Mouse (Mus musculus) forebrain, embryonic 15.5 days (tissue): ENCODE results near the gene Palm. TPM values are rescaled to one million over a fixed set of nuclear protein-coding genes. Genes with fewer than 3 reads are reported as not detected.
"Not testable (repeated sequence)": the region's sequence is repeated elsewhere in the genome, so short reads cannot be mapped to it uniquely, and the experiment has no call there.

Source experiments
- ATAC-seq: fragments of 200-750 bp; cut with Nextera tagmentation; replicated peaks from 2 replicates; pipeline ENCODE4 v1.8.0; 2017; ENCODE audit warnings: mild to moderate bottlenecking, moderate TSS enrichment, moderate library complexity
- H3K27ac ChIP-seq: fragments of 300-500 bp; sonication (generic); replicated peaks from 2 replicates; pipeline ENCODE4 v1.5.1; 2015; ENCODE audit warnings: mild to moderate bottlenecking, inconsistent platforms
- H3K27me3 ChIP-seq: fragments of 300-500 bp; sonication (generic); 2 replicates; pipeline ENCODE4 v1.6.1; 2015; ENCODE audit warnings: inconsistent platforms
- H3K36me3 ChIP-seq: fragments of 300-500 bp; sonication (generic); 2 replicates; pipeline ENCODE4 v1.6.1; 2015; ENCODE audit warnings: mild to moderate bottlenecking, inconsistent platforms
- H3K4me1 ChIP-seq: fragments of 300-500 bp; sonication (generic); 2 replicates; pipeline ENCODE4 v1.6.1; 2015; ENCODE audit warnings: inconsistent platforms
- H3K4me2 ChIP-seq: fragments of 300-500 bp; sonication (generic); replicated peaks from 2 replicates; pipeline ENCODE4 v1.6.1; 2015; ENCODE audit warnings: mild to moderate bottlenecking, inconsistent platforms
- H3K4me3 ChIP-seq: fragments of 300-500 bp; sonication (generic); 2 replicates; pipeline ENCODE4 v1.5.1; 2015; ENCODE audit warnings: mild to moderate bottlenecking, inconsistent platforms
- H3K9ac ChIP-seq: fragments of 300-500 bp; sonication (generic); replicated peaks from 2 replicates; pipeline ENCODE4 v1.6.1; 2015; ENCODE audit warnings: mild to moderate bottlenecking, inconsistent platforms
- H3K9me3 ChIP-seq: fragments of 300-500 bp; sonication (generic); 2 replicates; pipeline ENCODE4 v1.6.1; 2016; ENCODE audit warnings: inconsistent platforms
- WGBS: fragments of 180-500 bp; shearing (Covaris S2); methylation state at CpG from one replicate; pipeline ENCODE4 v1.1.7; 2015; ENCODE audit warnings: mixed read lengths; 5-methylcytosine and 5-hydroxymethylcytosine counted together
- polyA plus RNA-seq: library from polyadenylated mRNA; unstranded; fragments of >200 nt; fragmentation: Nextera tagmentation; extraction: Ambion mirVana; gene quantifications from 2 replicates; pipeline ENCODE4 v1.2.1, GENCODE M21; 2015

Palm gene
- 317 and 325 TPM in 2 replicates for polyA plus RNA-seq

DNA sequence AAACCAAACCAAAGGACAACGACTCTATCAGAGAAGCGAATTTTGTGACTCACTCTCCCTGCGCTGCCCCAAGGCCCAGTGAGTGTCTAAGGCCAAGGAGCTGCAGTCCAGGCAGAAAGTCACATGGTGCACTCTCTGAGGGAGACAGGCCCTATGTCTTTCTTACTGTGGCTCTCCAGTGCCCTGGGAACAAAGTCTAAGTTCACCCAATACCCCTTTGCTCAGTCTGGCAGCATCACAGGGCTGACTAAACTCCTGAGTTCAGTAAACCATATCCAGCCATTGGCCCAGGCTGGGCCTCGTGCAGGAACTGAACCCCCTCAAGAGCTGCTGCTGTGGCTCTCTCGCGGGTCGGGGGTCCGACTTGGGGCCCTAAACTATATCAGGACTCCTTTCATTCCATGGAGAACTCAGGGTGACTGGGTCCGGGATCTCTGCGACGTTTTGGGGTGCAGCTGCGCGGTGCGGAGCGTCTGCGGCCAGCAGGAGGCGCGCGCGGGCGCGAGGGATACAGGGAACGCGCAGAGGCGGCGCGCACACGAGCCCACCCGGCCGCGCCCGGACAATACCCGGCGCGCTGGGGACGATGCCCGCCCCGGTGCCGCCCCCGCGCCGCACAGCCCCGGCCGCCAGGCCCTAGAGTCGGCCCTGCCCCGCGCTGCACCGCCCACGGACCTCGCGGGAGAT is at the start of gene Palm:
Palm (plus strand) TSS at position 522 of the 687 bp plus-strand sequence.
- H3K9me3 ChIP-seq = no peaks in the 10 kb centered on the region
- peak within 1 kb of the TSS; percentile 95 for H3K27ac ChIP-seq
- H3K9ac ChIP-seq = peak within 1 kb of the TSS; percentile 99
- H3K4me1 ChIP-seq = peaks cover 43% of the 10 kb centered on the region
- H3K4me2 ChIP-seq = peak within 1 kb of the TSS; percentile 81
- no peaks in the 10 kb centered on the region for H3K36me3 ChIP-seq
- WGBS = 8% methylated on average over 37 of the region's 51 CpGs
- ATAC-seq = peak; percentile 70
- peak within 1 kb of the TSS; percentile 91 for H3K4me3 ChIP-seq
- H3K27me3 ChIP-seq = no peaks in the 10 kb centered on the region

DNA sequence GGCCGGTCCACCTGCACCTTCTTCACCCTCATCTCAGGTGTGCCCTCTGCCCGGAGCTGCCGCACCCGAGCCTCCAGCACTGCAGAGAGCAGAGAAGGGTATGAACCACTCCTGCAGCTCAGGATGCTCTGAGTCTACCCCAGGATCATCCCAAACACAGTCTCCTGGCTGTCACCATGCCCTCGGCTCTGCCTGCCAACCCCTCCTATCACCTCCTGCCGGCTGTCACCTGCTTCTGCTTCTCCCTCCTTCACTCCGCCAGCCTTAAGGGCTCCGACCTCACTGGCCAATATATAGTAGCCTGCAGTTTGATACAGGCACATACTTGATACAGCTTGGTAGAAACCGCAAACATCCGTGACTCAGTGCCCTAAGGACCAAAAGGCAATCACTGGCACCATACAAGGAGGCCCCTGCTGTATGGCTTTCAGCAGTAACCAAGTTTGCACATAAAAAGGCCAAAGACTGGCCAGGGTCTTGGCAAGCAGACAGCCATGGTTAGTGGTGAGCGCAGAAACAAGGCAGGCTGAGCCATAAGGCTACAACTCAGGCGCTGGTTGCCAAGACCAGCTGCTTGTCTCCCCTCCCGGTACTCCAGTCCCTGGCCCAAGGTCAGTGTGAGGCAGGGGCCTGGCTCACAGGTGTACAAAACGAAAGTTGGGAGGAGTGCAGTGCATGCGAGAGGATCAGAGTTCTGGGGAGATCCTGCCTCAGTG is 49.6 kb upstream of the Palm start:
- 93% methylated on average over 15 of the region's 15 CpGs for WGBS
- H3K9ac ChIP-seq = no peak overlapping the region

DNA sequence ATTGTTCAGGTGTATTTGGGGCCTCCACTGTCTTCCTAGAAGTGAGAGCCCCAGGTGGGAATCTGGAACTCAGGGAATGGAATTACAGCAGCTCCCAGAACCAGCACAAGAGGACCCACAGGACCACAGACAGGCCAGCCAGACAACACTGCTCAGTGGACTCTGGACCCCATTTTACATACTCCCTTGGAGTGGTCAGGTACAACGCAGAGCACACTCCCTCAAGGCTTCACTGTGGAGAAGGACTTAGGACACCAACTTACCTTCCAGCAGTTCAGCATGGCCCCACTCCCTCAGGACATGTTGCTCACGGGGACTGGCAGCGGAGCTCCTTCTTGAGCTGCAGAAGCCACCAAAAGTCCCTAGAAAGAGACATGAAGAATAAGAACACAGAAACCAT is 48.0 kb upstream of the Palm start:
- Histone ChIP-seq H3K27me3 (no peaks in the 10 kb centered on the region), H3K9ac (peak overlapping the region; percentile 56; the same call in 1 of the 2 replicates), H3K4me2 (peak overlapping the region; percentile 58), H3K27ac (no peak overlapping the region), H3K9me3 (no peaks in the 10 kb centered on the region), H3K4me1 (peaks cover 12% of the 10 kb centered on the region), H3K36me3 (peaks cover 36% of the 10 kb centered on the region), H3K4me3 (peak overlapping the region; percentile 57)
- no peak for ATAC-seq
- 83% methylated on average over 3 of the region's 3 CpGs for whole genome bisulfite sequencing

More for the DNA sequence above, 49.6 kb upstream of the Palm start:
- no peaks in the 10 kb centered on the region for H3K27me3 ChIP-seq
- H3K36me3 ChIP-seq = peaks cover 52% of the 10 kb centered on the region
- no peak overlapping the region for H3K4me3 ChIP-seq
- H3K4me2 ChIP-seq = no peak overlapping the region
- no peak for ATAC-seq
- peaks cover 12% of the 10 kb centered on the region for H3K4me1 ChIP-seq
- H3K9me3 ChIP-seq = peaks cover 4% of the 10 kb centered on the region; the same call in 1 of the 2 replicates
- no peak overlapping the region for H3K27ac ChIP-seq

DNA sequence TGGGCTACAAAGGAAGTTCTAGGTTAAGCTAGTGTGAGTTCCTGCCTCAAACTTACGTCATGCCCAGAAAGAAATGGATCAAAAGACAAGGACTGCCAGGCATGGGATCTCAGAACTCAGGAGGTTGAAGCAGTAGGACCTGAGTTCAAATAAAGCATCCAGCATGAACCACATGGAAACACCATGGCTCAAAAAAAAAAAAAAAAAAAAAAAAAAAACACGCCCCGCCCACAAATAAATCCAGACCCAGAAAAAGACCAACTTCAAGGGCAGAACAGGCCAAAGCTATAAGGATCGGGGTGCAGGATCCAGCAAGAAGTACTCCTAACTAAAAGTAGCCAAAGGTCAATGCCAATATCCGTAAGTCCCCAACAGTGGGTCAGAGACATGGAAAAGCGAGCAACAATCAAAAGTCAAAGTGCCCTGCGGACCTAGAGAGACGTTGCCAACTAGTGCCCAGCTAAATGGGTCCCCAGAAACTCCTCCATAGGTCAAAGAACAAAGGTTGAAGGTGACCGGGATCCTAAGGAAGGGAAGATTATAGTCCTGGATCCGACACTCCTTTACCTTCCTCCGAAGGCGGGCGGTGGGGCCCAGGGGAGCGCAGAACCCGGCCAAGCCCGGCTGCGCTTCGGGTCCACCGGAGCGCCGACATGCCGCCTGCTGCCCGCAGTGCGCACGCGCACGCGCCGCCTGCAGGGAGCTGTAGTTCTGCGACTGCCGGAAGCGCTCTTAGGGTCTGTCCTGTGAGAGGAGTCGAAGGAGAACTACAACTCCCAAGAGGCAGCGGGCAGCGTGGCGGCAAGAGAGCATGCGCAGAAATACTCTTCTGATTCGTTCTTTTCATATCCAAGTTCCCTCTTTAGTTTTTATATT is 47.2 kb upstream of the Palm start, which contains the start of gene Polrmt:
Polrmt (minus strand) TSS at position 684 of the 876 bp plus-strand sequence.
- peak; percentile 98 for ATAC-seq
- Histone ChIP-seq H3K36me3 (peaks cover 28% of the 10 kb centered on the region), H3K27ac (peak within 1 kb of the TSS; percentile 47; the same call in 1 of the 2 replicates), H3K4me1 (peaks cover 12% of the 10 kb centered on the region), H3K4me2 (peak within 1 kb of the TSS; percentile 58), H3K4me3 (peak within 1 kb of the TSS; percentile 57), H3K9ac (peak within 1 kb of the TSS; percentile 56), H3K27me3 (no peaks in the 10 kb centered on the region), H3K9me3 (no peaks in the 10 kb centered on the region)
- WGBS = 3% methylated on average over 38 of the region's 38 CpGs

DNA sequence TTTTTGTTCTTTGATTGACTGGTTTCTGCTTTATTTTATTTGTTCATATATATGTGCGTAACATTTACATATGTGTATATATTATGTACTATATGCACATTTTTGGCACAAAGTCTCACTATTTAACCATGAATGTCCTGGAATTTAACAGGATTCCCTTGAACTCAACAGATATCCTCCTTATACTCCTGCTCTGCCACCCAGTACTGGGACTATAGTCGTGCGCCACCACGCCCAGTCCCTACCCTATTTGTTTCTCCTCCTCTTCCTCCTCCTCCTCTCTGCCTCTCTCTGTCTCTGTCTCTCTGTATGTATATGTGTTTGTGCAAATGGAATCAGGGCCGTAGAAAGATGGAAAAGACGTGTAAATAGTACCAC is 46.6 kb upstream of the Palm start:
- Histone ChIP-seq H3K4me1 (peaks cover 12% of the 10 kb centered on the region), H3K9me3 (no peaks in the 10 kb centered on the region), H3K36me3 (peaks cover 22% of the 10 kb centered on the region), H3K4me2 (peak overlapping the region; percentile 41), H3K27ac (peak overlapping the region; percentile 47; the same call in 1 of the 2 replicates), H3K9ac (no peak overlapping the region), H3K27me3 (no peaks in the 10 kb centered on the region), H3K4me3 (peak overlapping the region; percentile 57)
- peak; percentile 71 for ATAC-seq
- WGBS = 25% methylated on average over 6 of the region's 6 CpGs

DNA sequence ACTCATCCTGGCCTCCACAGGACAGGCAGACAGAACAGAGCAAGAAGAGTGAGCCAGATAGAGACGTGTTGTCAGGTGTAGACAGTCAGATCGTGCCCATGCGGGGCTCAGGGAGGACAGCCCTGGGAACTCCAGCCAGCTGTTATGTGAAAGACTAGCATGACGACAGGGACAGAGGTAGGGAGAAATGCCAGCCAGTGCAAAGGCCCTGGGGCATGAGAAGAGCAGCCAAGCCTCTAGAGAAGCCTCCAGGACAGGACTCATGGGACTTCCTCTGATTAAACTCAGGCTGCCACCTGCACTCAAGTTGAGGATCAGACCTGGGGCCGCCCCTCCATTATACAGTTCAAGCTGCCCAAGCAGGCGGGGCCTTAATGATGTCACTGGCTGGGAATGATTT is 44.9 kb upstream of the Palm start:
- Histone ChIP-seq H3K27ac (no peak overlapping the region), H3K9ac (no peak overlapping the region), H3K4me2 (no peak overlapping the region), H3K4me3 (no peak overlapping the region), H3K27me3 (no peaks in the 10 kb centered on the region), H3K9me3 (no peaks in the 10 kb centered on the region), H3K4me1 (peaks cover 12% of the 10 kb centered on the region), H3K36me3 (peaks cover 9% of the 10 kb centered on the region)
- no peak for ATAC-seq
- 75% methylated on average over 6 of the region's 6 CpGs for WGBS

DNA sequence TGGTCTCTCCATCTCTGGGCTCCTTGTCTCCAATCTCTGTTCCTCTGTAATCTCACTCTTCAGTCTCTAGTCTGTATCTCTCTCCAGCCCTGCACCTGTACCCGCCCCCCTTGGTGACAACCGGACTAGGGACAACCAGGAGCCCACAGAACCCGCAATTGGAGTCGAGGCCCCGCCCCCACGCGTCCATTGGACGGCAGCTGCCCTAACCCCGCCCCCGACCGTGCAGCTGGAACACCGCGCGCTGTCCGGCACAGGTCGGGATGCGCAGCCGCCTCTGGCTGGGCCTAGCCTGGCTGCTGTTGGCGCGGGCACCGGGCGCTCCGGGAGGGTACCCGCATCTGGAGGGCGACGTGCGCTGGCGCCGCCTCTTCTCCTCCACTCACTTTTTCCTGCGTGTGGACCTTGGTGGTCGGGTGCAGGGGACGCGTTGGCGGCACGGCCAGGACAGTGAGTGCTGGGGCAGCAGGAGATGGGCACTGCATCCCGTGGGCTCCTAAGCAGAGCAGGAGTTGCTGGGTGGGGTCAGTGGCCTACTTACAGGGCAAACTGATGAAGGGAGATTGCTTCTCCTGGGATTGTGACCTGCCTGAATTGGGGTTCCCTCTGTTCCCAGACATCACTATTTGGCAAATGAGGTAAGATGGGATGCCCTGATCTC is 38.4 kb upstream of the Palm start, which contains the start of gene Fgf22:
Fgf22 (plus strand) TSS at position 221 of the 661 bp plus-strand sequence.
- Histone ChIP-seq H3K27ac (no peak within 1 kb of the TSS), H3K9ac (peak within 1 kb of the TSS; percentile 36; the same call in 1 of the 2 replicates)
- ATAC-seq = peak; percentile 74

DNA sequence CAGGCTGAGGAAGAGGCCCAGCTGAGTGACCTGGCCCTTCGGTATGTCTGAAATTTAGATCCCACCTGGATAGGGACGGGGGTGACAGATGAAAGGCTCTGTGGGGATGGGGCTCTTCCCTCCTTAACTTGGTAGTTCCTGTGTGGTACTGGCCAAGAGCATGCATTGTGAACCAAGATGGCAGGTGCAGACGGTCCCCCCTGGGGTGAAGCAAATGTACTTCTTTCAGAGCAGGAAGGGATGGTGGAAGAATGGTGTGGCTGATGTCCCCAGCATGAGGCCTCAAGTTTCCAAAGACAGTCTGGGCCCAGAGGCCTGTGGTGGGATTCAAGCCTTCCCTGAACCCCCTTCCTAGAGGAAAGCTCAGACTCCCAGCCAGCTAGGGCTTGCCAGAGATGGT is 37.5 kb upstream of the Palm start:
- Histone ChIP-seq H3K4me1 (peaks cover 9% of the 10 kb centered on the region; the same call in 1 of the 2 replicates), H3K36me3 (peaks cover 37% of the 10 kb centered on the region), H3K9me3 (no peaks in the 10 kb centered on the region), H3K4me3 (no peak overlapping the region), H3K9ac (no peak overlapping the region), H3K27me3 (no peaks in the 10 kb centered on the region), H3K27ac (no peak overlapping the region), H3K4me2 (no peak overlapping the region)
- 81% methylated on average over 3 of the region's 3 CpGs for WGBS
- no peak for ATAC-seq

More for the DNA sequence above, 38.4 kb upstream of the Palm start, which contains the start of gene Fgf22:
- Histone ChIP-seq H3K4me3 (peak within 1 kb of the TSS; percentile 41), H3K27me3 (no peaks in the 10 kb centered on the region), H3K36me3 (peaks cover 32% of the 10 kb centered on the region), H3K4me1 (peaks cover 9% of the 10 kb centered on the region; the same call in 1 of the 2 replicates), H3K4me2 (peak within 1 kb of the TSS; percentile 74), H3K9me3 (no peaks in the 10 kb centered on the region)
- WGBS = under 1% methylated on average over 36 of the region's 36 CpGs

DNA sequence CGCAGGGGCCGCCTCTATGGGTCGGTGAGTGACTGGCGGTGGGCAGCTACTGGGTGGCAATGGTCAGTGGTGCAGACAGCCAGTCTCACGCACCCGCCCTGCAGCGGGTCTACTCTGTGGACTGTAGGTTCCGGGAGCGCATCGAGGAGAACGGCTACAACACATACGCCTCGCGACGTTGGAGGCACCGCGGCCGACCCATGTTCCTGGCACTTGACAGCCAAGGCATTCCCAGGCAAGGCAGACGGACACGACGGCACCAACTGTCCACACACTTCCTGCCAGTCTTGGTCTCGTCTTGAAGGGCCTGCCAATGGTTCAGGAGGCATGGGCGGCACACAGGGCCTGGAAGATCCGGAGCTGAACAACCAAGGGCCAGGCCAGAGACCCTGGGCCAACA is 36.7 kb upstream of the Palm start:
- Histone ChIP-seq H3K4me3 (no peak overlapping the region), H3K9me3 (no peaks in the 10 kb centered on the region), H3K4me2 (no peak overlapping the region), H3K9ac (no peak overlapping the region), H3K27ac (no peak overlapping the region), H3K27me3 (no peaks in the 10 kb centered on the region), H3K36me3 (peaks cover 45% of the 10 kb centered on the region), H3K4me1 (peaks cover 9% of the 10 kb centered on the region; the same call in 1 of the 2 replicates)
- 89% methylated on average over 24 of the region's 24 CpGs for WGBS
- ATAC-seq = no peak

DNA sequence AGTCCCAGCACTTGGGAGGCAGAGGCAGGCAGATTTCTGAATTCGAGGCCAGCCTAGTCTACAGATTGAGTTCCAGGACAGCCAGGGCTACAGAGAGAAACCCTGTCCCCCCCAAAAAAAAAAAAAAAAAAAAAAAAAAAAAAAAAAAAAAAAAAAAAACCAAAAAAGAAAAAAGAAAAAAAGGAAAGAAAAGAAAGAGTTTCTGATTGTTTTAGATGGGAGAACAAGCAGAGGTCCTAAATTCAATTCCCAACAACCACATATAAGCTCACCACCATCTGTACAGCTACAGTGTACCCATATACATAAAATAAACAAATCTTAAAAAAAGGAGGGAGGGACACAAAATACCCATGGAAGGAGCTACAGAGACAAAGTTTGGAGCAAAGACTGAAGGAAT is 33.7 kb upstream of the Palm start:
- not testable (repeated sequence) for ATAC-seq, H3K4me3 ChIP-seq, H3K9me3 ChIP-seq, H3K27me3 ChIP-seq, H3K27ac ChIP-seq, H3K9ac ChIP-seq, H3K4me2 ChIP-seq
- Histone ChIP-seq H3K4me1 (peaks cover 21% of the 10 kb centered on the region), H3K36me3 (peaks cover 52% of the 10 kb centered on the region)
- 91% methylated on average over 1 of the region's 1 CpGs for WGBS

DNA sequence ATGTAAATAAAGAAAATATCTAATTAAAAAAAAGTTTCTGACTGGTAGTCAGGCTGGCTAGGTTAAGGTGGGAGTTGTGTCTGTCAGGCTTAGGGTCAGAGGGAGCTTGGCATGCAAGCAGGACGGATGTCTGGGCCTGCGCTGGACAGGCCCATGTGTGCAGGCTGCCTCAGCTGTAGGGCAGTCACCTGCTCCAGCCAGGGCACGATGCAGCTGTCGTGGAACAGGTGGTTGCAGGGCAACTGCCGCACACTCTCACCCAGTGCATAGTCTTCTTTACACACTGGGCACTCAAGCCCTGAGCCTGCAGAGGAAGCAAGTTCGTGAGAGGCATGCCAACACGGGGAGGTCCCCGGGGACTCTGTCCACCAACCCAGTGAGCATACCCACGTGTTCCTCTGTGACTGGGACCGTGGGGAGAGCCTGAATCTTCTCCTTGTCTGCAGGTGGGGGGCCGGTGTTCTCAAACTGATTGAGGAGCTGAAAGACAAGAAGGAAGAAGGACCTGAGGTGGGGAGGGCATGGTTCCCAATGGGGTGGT is 32.7 kb upstream of the Palm start:
- WGBS = 93% methylated on average over 11 of the region's 11 CpGs
- Histone ChIP-seq H3K4me3 (no peak overlapping the region), H3K27me3 (no peaks in the 10 kb centered on the region), H3K4me2 (no peak overlapping the region), H3K4me1 (peaks cover 23% of the 10 kb centered on the region), H3K9me3 (no peaks in the 10 kb centered on the region), H3K36me3 (peaks cover 52% of the 10 kb centered on the region), H3K27ac (no peak overlapping the region), H3K9ac (no peak overlapping the region)
- ATAC-seq = no peak
